Mouse (Mus musculus) stomach, embryonic 14.5 days (tissue): ENCODE results near the gene Rnd2. TPM values are rescaled to one million over a fixed set of nuclear protein-coding genes. Genes with fewer than 3 reads are reported as not detected.
"Not testable (repeated sequence)": the region's sequence is repeated elsewhere in the genome, so short reads cannot be mapped to it uniquely, and the experiment has no call there.

Source experiments
- ATAC-seq: fragments of 200-750 bp; cut with Nextera tagmentation; 2 replicates; pipeline ENCODE4 v1.8.0; 2017; ENCODE audit warnings: low read depth, moderate TSS enrichment; ENCODE audit not compliant: insufficient number of reproducible peaks, insufficient read depth, low FRiP score
- H3K27ac ChIP-seq: fragments of 300-500 bp; sonication (generic); 2 replicates; pipeline ENCODE4 v1.5.1; 2014; ENCODE audit warnings: mild to moderate bottlenecking, low read length, moderate library complexity, mixed read lengths
- H3K27me3 ChIP-seq: fragments of 300-500 bp; sonication (generic); 2 replicates; pipeline ENCODE4 v1.6.1; 2014; ENCODE audit warnings: low read length, control low read depth, mixed read lengths; ENCODE audit not compliant: control insufficient read depth, insufficient read depth
- H3K36me3 ChIP-seq: fragments of 300-500 bp; sonication (generic); 2 replicates; pipeline ENCODE4 v1.6.1; 2014; ENCODE audit warnings: mild to moderate bottlenecking, control low read depth, low read length, moderate library complexity, mixed read lengths; ENCODE audit not compliant: control insufficient read depth, insufficient read depth
- H3K4me1 ChIP-seq: fragments of 300-500 bp; sonication (generic); 2 replicates; pipeline ENCODE4 v1.6.1; 2014; ENCODE audit warnings: low read length, control low read depth, mixed read lengths; ENCODE audit not compliant: control insufficient read depth, insufficient read depth
- H3K4me2 ChIP-seq: fragments of 300-500 bp; sonication (generic); replicated peaks from 2 replicates; pipeline ENCODE4 v1.6.1; 2014; ENCODE audit warnings: low read depth, low read length, control low read depth
- H3K4me3 ChIP-seq: fragments of 300-500 bp; sonication (generic); 2 replicates; pipeline ENCODE4 v1.5.1; 2014; ENCODE audit warnings: low read depth, low read length, control low read depth
- H3K9ac ChIP-seq: fragments of 300-500 bp; sonication (generic); replicated peaks from 2 replicates; pipeline ENCODE4 v1.6.1; 2014; ENCODE audit warnings: low read depth, mild to moderate bottlenecking, control low read depth, low read length, moderate library complexity, mixed read lengths
- H3K9me3 ChIP-seq: fragments of 300-500 bp; sonication (generic); 2 replicates; pipeline ENCODE4 v1.6.1; 2016; ENCODE audit warnings: low read depth, low read length, control low read depth; ENCODE audit not compliant: control insufficient read depth
- WGBS: fragments of 180-500 bp; shearing (Covaris S2); extraction: QIAGEN DNeasy Blood & Tissue Kit; methylation state at CpG from one replicate; pipeline ENCODE4 v1.1.7; 2014; 5-methylcytosine and 5-hydroxymethylcytosine counted together
- polyA plus RNA-seq: library from polyadenylated mRNA; unstranded; fragments of >200 nt; fragmentation: Nextera tagmentation; extraction: Ambion mirVana; gene quantifications from 2 replicates; pipeline ENCODE4 v1.2.1, GENCODE M21; 2014

Gene Rnd2
- polyA plus RNA-seq, 1 experiment from 2014 or later = 11.6 TPM

DNA sequence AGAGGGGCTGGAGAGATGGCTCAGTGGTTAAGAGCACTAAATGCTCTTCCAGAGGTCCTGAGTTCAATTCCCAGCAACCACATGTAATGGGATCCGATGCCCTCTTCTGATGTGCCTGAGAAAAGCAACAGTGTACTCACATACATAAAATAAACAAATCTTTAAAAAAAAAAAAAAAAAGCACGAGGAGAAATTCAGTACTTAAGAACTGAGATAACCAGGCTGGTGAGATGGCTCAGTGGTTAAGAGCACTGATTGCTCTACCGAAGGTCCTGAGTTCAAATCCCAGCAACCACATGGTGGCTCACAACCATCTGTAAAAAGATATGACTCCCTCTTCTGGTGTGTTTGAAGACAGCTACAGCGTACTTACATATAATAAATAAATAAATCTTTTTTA is 15.2 kb upstream of the Rnd2 start:
- not testable (repeated sequence) for H3K36me3 ChIP-seq, H3K4me2 ChIP-seq, H3K9me3 ChIP-seq, H3K27ac ChIP-seq, H3K9ac ChIP-seq, H3K4me3 ChIP-seq, H3K27me3 ChIP-seq, H3K4me1 ChIP-seq, ATAC-seq
- 78% methylated on average over 4 of the region's 4 CpGs for WGBS

DNA sequence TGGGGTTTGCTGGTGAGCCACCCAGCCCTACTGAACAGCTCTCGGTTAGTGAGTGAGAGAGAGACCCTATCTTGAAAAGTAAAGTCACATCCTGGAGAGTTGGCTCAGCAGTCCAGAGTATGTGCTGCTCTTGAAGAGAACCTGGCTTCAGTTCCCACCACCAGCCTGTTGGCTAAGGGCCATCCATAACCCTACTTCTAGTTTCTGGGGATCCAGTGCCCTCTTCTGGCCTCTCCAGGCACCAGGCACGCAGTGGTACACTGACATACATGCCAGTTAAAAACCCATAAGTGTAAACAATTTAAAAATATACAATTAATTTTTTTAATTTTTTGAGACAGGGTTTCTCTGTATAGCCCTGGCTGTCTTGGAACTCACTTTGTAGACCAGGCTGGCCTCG is 14.4 kb upstream of the Rnd2 start:
- Histone ChIP-seq H3K4me1 (peaks cover 2% of the 10 kb centered on the region; the same call in 1 of the 2 replicates), H3K36me3 (peaks cover 4% of the 10 kb centered on the region; the same call in 1 of the 2 replicates), H3K4me2 (no peak overlapping the region), H3K4me3 (no peak overlapping the region), H3K9me3 (no peaks in the 10 kb centered on the region), H3K27me3 (no peaks in the 10 kb centered on the region), H3K9ac (no peak overlapping the region), H3K27ac (no peak overlapping the region)
- WGBS = 84% methylated on average over 3 of the region's 3 CpGs
- ATAC-seq = no peak

DNA sequence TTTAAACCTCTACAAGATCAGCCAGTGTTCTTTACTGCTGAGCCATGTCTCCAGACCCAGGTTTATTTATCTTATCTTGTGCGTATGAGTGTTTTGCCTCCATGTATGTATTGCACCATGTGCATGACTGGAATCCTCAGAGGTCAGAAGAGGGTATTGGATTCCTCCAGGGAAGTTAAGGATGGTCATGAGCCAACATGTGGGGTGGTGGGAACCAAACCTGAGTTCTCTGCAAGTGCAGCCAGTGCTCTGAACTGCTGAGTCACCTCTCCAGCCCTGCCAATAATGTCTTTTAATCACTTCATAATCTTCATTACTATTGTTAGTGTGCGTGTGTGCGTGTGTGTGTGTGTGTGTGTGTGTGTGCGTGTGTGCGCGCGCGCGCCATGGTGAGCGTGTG is 13.3 kb upstream of the Rnd2 start:
- Histone ChIP-seq H3K27me3 (no peaks in the 10 kb centered on the region), H3K27ac (no peak overlapping the region), H3K4me3 (no peak overlapping the region), H3K4me1 (peaks cover 2% of the 10 kb centered on the region; the same call in 1 of the 2 replicates), H3K4me2 (no peak overlapping the region), H3K36me3 (no peaks in the 10 kb centered on the region), H3K9me3 (no peaks in the 10 kb centered on the region), H3K9ac (no peak overlapping the region)
- no peak for ATAC-seq
- WGBS = 91% methylated on average over 10 of the region's 10 CpGs

DNA sequence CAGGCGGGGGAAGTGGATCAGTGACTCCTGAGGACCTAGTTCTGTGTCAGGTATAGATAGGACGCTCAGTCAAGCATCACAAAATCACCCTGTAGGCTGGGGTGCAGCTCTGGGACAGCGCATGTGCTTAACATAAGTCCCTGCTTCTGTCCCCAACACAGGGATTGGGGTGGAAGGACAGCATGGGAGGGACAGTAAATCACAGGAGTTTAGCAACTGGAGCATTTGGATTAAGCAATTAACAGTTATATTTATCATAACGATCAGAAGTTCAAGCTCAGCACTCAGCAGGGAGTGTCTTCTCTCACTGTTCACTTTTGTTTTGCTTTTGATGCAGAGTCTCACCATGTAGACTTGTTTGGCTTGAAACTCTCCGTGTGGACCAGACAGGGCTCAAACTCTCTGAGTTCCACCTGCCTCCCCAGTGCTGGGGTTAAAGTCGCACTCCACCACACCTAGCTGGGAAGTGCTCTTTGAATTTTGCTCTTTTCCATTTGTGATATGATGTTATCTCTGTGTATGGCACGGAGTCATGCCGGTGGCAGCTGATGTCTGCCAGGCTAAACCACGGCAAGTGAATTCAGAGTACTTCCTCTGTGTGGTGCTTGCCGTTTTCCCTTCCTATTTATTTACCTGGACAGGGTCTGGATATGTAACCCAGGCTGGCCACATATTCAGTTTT is 12.6 kb upstream of the Rnd2 start:
- ATAC-seq = no peak
- no peak overlapping the region for H3K27ac ChIP-seq
- no peaks in the 10 kb centered on the region for H3K9me3 ChIP-seq
- no peaks in the 10 kb centered on the region for H3K27me3 ChIP-seq
- H3K4me2 ChIP-seq = no peak overlapping the region
- no peaks in the 10 kb centered on the region; the same call in 1 of the 2 replicates for H3K36me3 ChIP-seq
- 67% methylated on average over 10 of the region's 10 CpGs for WGBS
- H3K4me3 ChIP-seq = no peak overlapping the region
- no peak overlapping the region for H3K9ac ChIP-seq
- H3K4me1 ChIP-seq = peaks cover 2% of the 10 kb centered on the region; the same call in 1 of the 2 replicates

DNA sequence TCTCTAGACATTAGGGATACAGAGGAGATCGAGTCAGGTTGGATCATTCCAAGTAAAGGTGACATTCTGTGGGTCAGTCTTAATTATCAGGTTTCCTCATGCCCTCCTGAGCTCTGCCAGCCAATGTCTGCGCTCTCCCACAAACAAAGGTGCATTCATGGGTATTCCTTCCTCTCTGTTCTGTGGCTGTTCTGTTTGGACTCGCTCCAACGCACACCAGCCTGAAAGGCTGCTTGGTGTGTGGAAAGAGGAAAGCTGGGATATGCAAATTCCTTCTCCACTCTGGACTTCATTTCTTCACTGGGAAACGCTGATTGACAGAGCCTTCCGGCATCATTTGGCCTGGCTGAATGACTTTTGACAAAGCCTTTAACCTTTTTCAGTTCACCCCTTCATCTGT is 10.1 kb upstream of the Rnd2 start:
- Histone ChIP-seq H3K4me3 (no peak overlapping the region), H3K9ac (no peak overlapping the region), H3K4me1 (peaks cover 12% of the 10 kb centered on the region), H3K27me3 (no peaks in the 10 kb centered on the region), H3K27ac (no peak overlapping the region), H3K4me2 (no peak overlapping the region), H3K9me3 (no peaks in the 10 kb centered on the region), H3K36me3 (peaks cover 4% of the 10 kb centered on the region; the same call in 1 of the 2 replicates)
- ATAC-seq = no peak
- 73% methylated on average over 6 of the region's 6 CpGs for WGBS

DNA sequence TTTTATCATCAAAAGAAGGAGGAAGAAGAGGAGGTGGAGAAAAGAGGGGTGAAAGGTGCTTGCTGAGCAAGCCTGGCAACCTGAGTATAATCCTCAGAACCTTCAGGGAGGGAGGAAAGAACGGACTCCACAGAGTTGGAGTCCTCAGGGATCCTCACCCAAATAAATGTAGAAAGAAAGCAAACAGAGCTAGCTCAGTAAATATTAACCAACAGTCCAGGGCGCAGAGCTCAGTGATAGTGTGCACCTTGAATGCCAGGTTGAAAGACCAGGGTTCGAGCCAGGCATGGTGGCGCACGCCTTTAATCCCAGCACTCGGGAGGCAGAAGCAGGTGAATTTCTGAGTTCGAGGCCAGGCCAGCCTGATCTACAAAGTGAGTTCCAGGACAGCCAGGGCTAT is 9.2 kb upstream of the Rnd2 start:
- Histone ChIP-seq H3K27me3 (no peaks in the 10 kb centered on the region), H3K9ac (no peak overlapping the region), H3K4me2 (no peak overlapping the region), H3K36me3 (peaks cover 12% of the 10 kb centered on the region), H3K9me3 (no peaks in the 10 kb centered on the region), H3K4me1 (peaks cover 16% of the 10 kb centered on the region), H3K4me3 (no peak overlapping the region), H3K27ac (no peak overlapping the region)
- ATAC-seq = no peak
- 76% methylated on average over 7 of the region's 7 CpGs for WGBS

DNA sequence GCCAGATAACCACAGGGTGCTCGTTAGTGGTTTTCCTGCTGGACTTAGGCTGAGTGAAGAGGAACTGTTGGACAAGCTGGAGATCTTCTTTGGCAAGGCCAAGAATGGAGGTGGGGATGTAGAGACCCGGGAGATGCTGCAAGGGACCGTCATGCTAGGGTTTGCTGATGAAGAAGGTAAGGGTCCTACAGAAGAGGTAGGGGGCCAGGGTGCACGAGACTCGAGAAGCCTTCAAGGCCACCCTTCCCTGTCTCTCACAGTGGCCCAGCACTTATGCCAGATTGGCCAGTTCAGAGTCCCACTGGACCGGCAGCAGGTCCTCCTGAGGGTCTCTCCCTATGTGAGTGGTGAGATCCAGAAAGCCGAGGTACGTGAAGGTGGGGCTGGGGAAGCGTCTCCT is 7.2 kb upstream of the Rnd2 start:
- H3K36me3 ChIP-seq = peaks cover 17% of the 10 kb centered on the region
- no peak overlapping the region for H3K9ac ChIP-seq
- no peaks in the 10 kb centered on the region for H3K9me3 ChIP-seq
- H3K4me2 ChIP-seq = no peak overlapping the region
- 87% methylated on average over 9 of the region's 9 CpGs for WGBS
- ATAC-seq = no peak
- H3K4me3 ChIP-seq = no peak overlapping the region
- no peaks in the 10 kb centered on the region for H3K27me3 ChIP-seq
- H3K27ac ChIP-seq = no peak overlapping the region
- peaks cover 21% of the 10 kb centered on the region for H3K4me1 ChIP-seq

DNA sequence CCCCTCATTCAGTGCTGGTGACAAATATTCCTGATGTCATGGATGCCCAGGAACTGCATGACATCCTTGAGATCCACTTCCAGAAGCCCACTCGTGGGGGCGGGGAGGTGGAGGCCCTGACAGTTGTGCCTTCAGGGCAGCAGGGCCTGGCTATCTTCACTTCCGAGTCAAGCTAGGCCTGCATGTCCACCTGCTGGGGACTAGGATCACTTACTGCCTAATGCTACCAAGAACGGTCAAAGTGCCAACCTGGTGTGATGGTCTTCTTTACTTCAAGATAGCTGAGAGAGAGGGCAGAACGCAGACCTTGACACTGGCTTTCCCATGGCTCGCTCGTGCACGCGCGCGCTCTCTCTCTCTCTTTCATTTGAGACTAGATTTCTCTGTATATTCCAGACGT is 6.6 kb upstream of the Rnd2 start:
- Histone ChIP-seq H3K9ac (no peak overlapping the region), H3K4me3 (no peak overlapping the region), H3K4me2 (no peak overlapping the region), H3K9me3 (no peaks in the 10 kb centered on the region), H3K27ac (no peak overlapping the region), H3K4me1 (peaks cover 21% of the 10 kb centered on the region), H3K27me3 (no peaks in the 10 kb centered on the region), H3K36me3 (peaks cover 17% of the 10 kb centered on the region)
- no peak for ATAC-seq
- 78% methylated on average over 12 of the region's 12 CpGs for WGBS

DNA sequence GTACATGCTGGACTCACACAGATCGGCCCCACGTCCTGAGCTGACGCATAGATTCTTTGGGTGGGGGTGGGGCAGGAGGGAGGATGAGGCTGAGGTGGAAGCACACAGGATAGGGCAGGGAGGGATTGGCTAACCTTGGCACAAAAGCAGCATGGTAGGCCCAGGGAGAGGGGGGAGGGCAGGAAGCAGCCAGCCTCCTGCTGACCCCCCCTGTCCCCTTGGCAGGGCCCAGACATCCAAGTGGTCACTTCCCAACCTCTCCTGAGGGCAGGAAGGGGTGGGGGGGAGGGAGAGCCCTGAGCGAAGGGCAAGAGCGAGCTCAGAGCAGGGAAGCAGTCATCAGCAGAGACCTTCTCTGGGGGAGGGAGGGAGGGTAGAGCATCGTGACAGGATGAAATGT is 5.1 kb upstream of the Rnd2 start:
- H3K36me3 ChIP-seq = peaks cover 17% of the 10 kb centered on the region
- H3K4me2 ChIP-seq = no peak overlapping the region
- no peak overlapping the region for H3K4me3 ChIP-seq
- no peak overlapping the region for H3K9ac ChIP-seq
- no peaks in the 10 kb centered on the region for H3K27me3 ChIP-seq
- 38% methylated on average over 6 of the region's 6 CpGs for WGBS
- H3K27ac ChIP-seq = no peak overlapping the region
- no peaks in the 10 kb centered on the region for H3K9me3 ChIP-seq
- ATAC-seq = no peak
- H3K4me1 ChIP-seq = peaks cover 33% of the 10 kb centered on the region
